Mouse (Mus musculus) heart, postnatal 0 days (tissue): ENCODE data around the gene Gm42878. TPM values are rescaled to one million over a fixed set of nuclear protein-coding genes. Genes with fewer than 3 reads are reported as not detected.

Experiments
- ATAC-seq: fragments of 200-750 bp; cut with Nextera tagmentation; 2 replicates; pipeline ENCODE4 v1.8.0; 2017; ENCODE audit warnings: low read depth, moderate number of reproducible peaks, moderate library complexity; ENCODE audit not compliant: insufficient read depth
- DNase-seq: peaks from one replicate; pipeline ENCODE4 v3.0.0-alpha.2; 2016; ENCODE audit warnings: low spot score
- H3K27ac ChIP-seq: fragments of 300-500 bp; sonication (generic); 2 replicates; pipeline ENCODE4 v1.5.1; 2014; ENCODE audit warnings: low read depth, mild to moderate bottlenecking
- H3K27me3 ChIP-seq: fragments of 300-500 bp; sonication (generic); 2 replicates; pipeline ENCODE4 v1.6.1; 2014; ENCODE audit warnings: low read length, mixed read lengths; ENCODE audit not compliant: control insufficient read depth, insufficient read depth
- H3K36me3 ChIP-seq: fragments of 300-500 bp; sonication (generic); replicated peaks from 2 replicates; pipeline ENCODE4 v1.6.1; 2014; ENCODE audit warnings: low read length, mixed read lengths; ENCODE audit not compliant: control insufficient read depth, insufficient read depth
- H3K4me1 ChIP-seq: fragments of 300-500 bp; sonication (generic); 2 replicates; pipeline ENCODE4 v1.6.1; 2014; ENCODE audit warnings: antibody characterized with exemption; ENCODE audit not compliant: control insufficient read depth, insufficient read depth
- H3K4me2 ChIP-seq: fragments of 300-500 bp; sonication (generic); 2 replicates; pipeline ENCODE4 v1.6.1; 2014; ENCODE audit warnings: low read depth, mild to moderate bottlenecking, low read length, moderate library complexity
- H3K4me3 ChIP-seq: fragments of 300-500 bp; sonication (generic); 2 replicates; pipeline ENCODE4 v1.5.1; 2014; ENCODE audit warnings: low read depth, low read length
- H3K9ac ChIP-seq: fragments of 300-500 bp; sonication (generic); replicated peaks from 2 replicates; pipeline ENCODE4 v1.6.1; 2014; ENCODE audit warnings: low read depth, low read length, mixed read lengths
- H3K9me3 ChIP-seq: fragments of 300-500 bp; sonication (generic); replicated peaks from 2 replicates; pipeline ENCODE4 v1.6.1; 2016; ENCODE audit warnings: low read length; ENCODE audit not compliant: control insufficient read depth
- CTCF ChIP-seq: IDR thresholded peaks from 2 replicates; pipeline ENCODE4 v1.5.1; 2016; ENCODE audit warnings: antibody characterized with exemption, control low read depth, low read depth
- EP300 ChIP-seq: IDR thresholded peaks from 2 replicates; pipeline ENCODE4 v1.6.1; 2016; ENCODE audit warnings: antibody characterized with exemption, low read depth
- whole genome bisulfite sequencing: fragments of 180-500 bp; shearing (Covaris S2); extraction: QIAGEN DNeasy Blood & Tissue Kit; methylation state at CpG from one replicate; pipeline ENCODE4 v1.1.7; 2014; 5-methylcytosine and 5-hydroxymethylcytosine counted together
- polyA plus RNA-seq: library from polyadenylated mRNA; unstranded; fragments of >200 nt; fragmentation: Nextera tagmentation; extraction: Ambion mirVana; gene quantifications from 2 replicates; pipeline ENCODE4 v1.2.1, GENCODE M21; 2015
- total RNA-seq: library from RNA; depleted of rRNA; stranded (reverse); fragments of >200 nt; gene quantifications from 2 replicates; pipeline ENCODE4 v1.2.3, GENCODE M21; 2014; ENCODE audit warnings: low replicate concordance

The Gm42878 gene
- total and polyA plus RNA-seq, 2 experiments from 2014 or later: 0.11 TPM; not detected in 1

DNA sequence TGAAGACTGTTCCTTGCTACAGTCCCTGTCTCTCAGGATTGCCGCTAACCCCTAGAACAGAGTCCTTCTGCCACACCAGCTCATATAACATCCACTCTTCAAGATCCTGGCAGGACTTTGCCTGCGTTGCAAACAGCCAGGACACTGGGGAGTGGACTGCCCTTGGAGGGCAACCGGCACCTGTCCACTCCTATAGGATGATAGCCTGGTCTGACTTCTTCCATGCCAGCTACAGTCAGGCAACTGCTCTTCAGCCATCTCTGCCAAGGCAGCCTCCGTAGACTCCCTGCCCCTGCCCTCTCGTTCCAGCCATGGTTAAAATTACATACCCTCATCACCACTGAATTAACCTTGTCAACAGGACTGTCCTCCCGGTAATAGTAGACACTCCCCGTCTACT, 3.9 kb upstream of the Gm42878 start:
- no peaks in the 10 kb centered on the region for H3K27me3 ChIP-seq
- H3K9ac ChIP-seq: no peak overlapping the region
- peaks cover 10% of the 10 kb centered on the region for H3K4me1 ChIP-seq
- H3K36me3 ChIP-seq: no peaks in the 10 kb centered on the region
- no peak overlapping the region for H3K4me2 ChIP-seq
- no peak overlapping the region for H3K4me3 ChIP-seq
- no peak for DNase-seq
- no peak overlapping the region for H3K27ac ChIP-seq
- WGBS: 73% methylated on average over 7 of the region's 7 CpGs
- TF ChIP-seq CTCF (no peak), EP300 (no peak)
- H3K9me3 ChIP-seq: no peaks in the 10 kb centered on the region
- ATAC-seq: no peak

DNA sequence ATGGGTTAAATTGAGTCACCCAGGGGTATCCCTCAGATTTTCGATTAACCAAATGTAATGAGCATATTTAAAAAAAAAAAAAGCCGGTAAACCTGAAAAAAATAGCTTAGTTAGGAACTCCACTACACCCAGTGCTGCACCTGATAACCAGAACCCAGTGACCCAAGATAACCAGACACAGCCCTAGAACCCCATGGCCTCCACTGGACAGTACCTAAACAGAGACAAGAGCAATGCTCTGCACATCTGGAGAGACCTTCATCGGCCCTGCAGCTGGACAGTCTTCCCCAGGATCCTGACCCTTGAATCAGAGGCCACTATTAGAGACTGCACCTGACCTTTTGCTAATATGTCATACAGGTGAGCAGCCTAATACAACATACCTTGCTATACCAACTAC, 1.8 kb upstream of the Gm42878 start:
- DNase-seq (no peak), ATAC-seq (no peak)
- Histone ChIP-seq H3K4me2 (no peak overlapping the region), H3K36me3 (no peaks in the 10 kb centered on the region), H3K4me3 (no peak overlapping the region), H3K9me3 (no peaks in the 10 kb centered on the region), H3K9ac (no peak overlapping the region), H3K27ac (no peak overlapping the region), H3K4me1 (peaks cover 14% of the 10 kb centered on the region), H3K27me3 (no peaks in the 10 kb centered on the region)
- WGBS: 93% methylated on average over 3 of the region's 3 CpGs
- no peak for TF ChIP-seq CTCF
- no peak for TF ChIP-seq EP300

DNA sequence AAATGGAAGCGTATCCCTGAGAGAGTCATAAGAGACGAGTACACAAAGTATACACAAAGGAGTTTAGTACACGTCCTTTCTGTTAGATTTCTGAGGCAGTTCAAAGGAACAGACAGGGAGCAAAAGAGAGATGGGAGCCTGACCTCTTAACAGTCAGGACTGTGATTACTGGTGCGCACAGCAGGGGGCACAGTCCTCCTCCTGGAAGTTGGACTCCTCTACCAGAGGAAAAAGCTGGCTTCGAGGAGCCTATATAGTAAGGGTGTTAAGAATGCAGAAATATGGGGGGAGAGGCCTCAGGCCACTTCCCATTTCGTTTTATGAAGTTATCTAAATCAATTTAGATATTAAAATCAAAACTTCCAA, 1.2 kb upstream of the Gm42878 start:
- Histone ChIP-seq H3K4me1 (peaks cover 14% of the 10 kb centered on the region), H3K4me3 (peak overlapping the region; percentile 82), H3K27me3 (no peaks in the 10 kb centered on the region), H3K9ac (peak overlapping the region; percentile 99; the same call in 1 of the 2 replicates), H3K36me3 (no peaks in the 10 kb centered on the region), H3K27ac (peak overlapping the region; percentile 97; the same call in 1 of the 2 replicates), H3K9me3 (no peaks in the 10 kb centered on the region), H3K4me2 (peak overlapping the region; percentile 81)
- peak; percentile 25; the same call in 1 of the 2 replicates for ATAC-seq
- peak; percentile 65 for DNase-seq
- TF ChIP-seq EP300: no peak
- peak; percentile 60 for TF ChIP-seq CTCF
- WGBS: 30% methylated on average over 6 of the region's 6 CpGs

DNA sequence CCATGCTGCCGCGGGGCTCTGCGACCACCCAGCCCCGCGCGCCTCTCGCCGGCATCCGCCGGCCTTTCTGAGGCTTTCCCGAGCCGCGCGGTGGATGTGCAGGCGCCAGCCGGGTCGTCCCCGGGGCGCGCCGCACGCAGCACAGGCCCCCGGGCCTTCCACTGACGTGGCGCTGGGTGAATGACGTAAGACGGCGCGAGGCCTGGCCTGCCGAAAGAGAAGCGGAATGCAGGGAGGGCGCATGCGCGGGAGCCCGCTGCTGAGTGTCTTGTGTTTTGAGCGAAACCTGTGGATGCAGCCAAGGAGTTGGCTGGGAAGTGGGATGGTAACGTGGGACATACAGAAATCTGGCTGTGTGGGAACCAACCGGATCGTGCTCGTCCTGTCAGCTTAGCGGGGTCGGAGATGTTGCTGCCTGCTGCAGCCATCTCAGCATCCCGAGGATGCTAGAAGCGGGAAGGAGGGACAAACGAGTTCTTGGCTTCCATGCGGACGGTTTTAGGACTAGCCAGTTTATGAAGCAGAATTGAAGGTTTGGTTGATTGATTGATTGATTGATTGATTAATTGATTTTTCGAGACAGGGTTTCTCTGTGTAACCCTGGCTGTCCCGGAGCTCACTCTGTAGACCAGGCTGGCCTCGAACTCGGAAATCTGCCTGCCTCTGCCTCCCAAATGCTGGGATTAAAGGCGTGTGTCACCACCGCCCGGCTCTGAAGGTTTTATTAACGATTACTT, 679 bp upstream of the Gm42878 start, which contains the start of gene Mapkapk5:
Gene Mapkapk5, minus strand, starts transcription at position 113 of the 737 bp plus-strand sequence.
- Histone ChIP-seq H3K9ac (peak within 1 kb of the TSS; percentile 99), H3K4me1 (peaks cover 14% of the 10 kb centered on the region), H3K27me3 (no peaks in the 10 kb centered on the region), H3K4me2 (peak within 1 kb of the TSS; percentile 81), H3K4me3 (peak within 1 kb of the TSS; percentile 82), H3K9me3 (no peaks in the 10 kb centered on the region), H3K36me3 (no peaks in the 10 kb centered on the region), H3K27ac (peak within 1 kb of the TSS; percentile 97)
- DNase-seq (peak; percentile 91), ATAC-seq (peak; percentile 92)
- 1% methylated on average over 55 of the region's 55 CpGs for WGBS
- TF ChIP-seq EP300 (no peak; the same call in 1 of the 2 replicates), CTCF (no peak)

DNA sequence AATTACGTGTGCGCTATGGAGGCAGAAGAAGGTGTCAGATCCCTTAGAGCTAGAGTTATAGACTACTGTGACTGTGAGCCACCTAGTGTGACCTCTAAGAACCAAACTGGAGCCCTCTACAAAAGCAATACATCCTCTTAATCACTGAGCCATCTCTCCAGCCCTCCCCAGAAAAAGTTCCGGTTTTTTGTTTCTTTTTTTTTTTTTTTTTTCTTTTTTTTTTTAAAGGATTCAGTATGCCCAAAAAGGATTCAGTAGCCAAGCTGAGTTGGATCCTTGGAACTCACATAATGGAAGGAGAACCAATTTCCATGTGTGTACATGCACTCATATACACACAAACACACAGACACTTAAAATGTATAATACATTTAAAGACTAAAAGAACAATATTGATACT, 1.9 kb downstream of the Gm42878 start:
- H3K4me3 ChIP-seq: no peak overlapping the region
- no peak for DNase-seq
- no peak overlapping the region for H3K9ac ChIP-seq
- peaks cover 14% of the 10 kb centered on the region for H3K4me1 ChIP-seq
- TF ChIP-seq CTCF (no peak), EP300 (no peak)
- ATAC-seq: no peak
- 77% methylated on average over 3 of the region's 3 CpGs for WGBS
- H3K36me3 ChIP-seq: peaks cover 4% of the 10 kb centered on the region; the same call in 1 of the 2 replicates
- H3K9me3 ChIP-seq: no peaks in the 10 kb centered on the region
- H3K27ac ChIP-seq: no peak overlapping the region
- H3K27me3 ChIP-seq: no peaks in the 10 kb centered on the region
- H3K4me2 ChIP-seq: no peak overlapping the region
